Mouse (Mus musculus): ENCODE data around the gene Pkmyt1.
"Not testable (repeated sequence)": the region's sequence is repeated elsewhere in the genome, so short reads cannot be mapped to it uniquely, and the experiment has no call there.

The Pkmyt1 gene

GRCm38 (mm10) chr17:23746311-23746710 lies 20.2 kb downstream of the Pkmyt1 start:
- DNase-seq (ENCODE audit: extremely low read depth, insufficient read length, low spot score) = no peak

GRCm38 (mm10) chr17:23746767-23747166 lies 20.6 kb downstream of the Pkmyt1 start:
- no peak for DNase-seq (ENCODE audit: extremely low read depth, insufficient read length, low spot score)

GRCm38 (mm10) chr17:23747471-23747870 lies 21.3 kb downstream of the Pkmyt1 start:
- no peak for DNase-seq (ENCODE audit: extremely low read depth, insufficient read length, low spot score)

- DNase-seq (ENCODE audit: extremely low read depth, insufficient read length, low spot score) = no peak
Measured at GRCm38 (mm10) chr17:23748026-23748425, 21.9 kb downstream of the Pkmyt1 start.

GRCm38 (mm10) chr17:23748631-23749391 lies 22.7 kb downstream of the Pkmyt1 start:
- peak; percentile 57 for DNase-seq (ENCODE audit: extremely low read depth, insufficient read length, low spot score)

- no peak for DNase-seq (ENCODE audit: extremely low read depth, insufficient read length, low spot score)
Measured at GRCm38 (mm10) chr17:23749400-23750191, 23.5 kb downstream of the Pkmyt1 start.

GRCm38 (mm10) chr17:23755689-23756088 lies 29.6 kb downstream of the Pkmyt1 start:
- DNase-seq (ENCODE audit: extremely low read depth, insufficient read length, low spot score) = no peak

- DNase-seq (ENCODE audit: extremely low read depth, insufficient read length, low spot score) = peak; percentile 63
Measured at GRCm38 (mm10) chr17:23757581-23757980, 31.4 kb downstream of the Pkmyt1 start.

GRCm38 (mm10) chr17:23758801-23759200 lies 32.7 kb downstream of the Pkmyt1 start:
- DNase-seq (ENCODE audit: extremely low read depth, insufficient read length, low spot score) = no peak

- no peak for DNase-seq (ENCODE audit: extremely low read depth, insufficient read length, low spot score)
Measured at GRCm38 (mm10) chr17:23760231-23760630, 34.1 kb downstream of the Pkmyt1 start.

- DNase-seq (ENCODE audit: extremely low read depth, insufficient read length, low spot score) = no peak
Measured at GRCm38 (mm10) chr17:23761155-23761554, 35.0 kb downstream of the Pkmyt1 start.

GRCm38 (mm10) chr17:23762976-23763375 lies 36.8 kb downstream of the Pkmyt1 start:
- no peak for DNase-seq (ENCODE audit: extremely low read depth, insufficient read length, low spot score)

GRCm38 (mm10) chr17:23770493-23770892 lies 44.4 kb downstream of the Pkmyt1 start:
- DNase-seq (ENCODE audit: extremely low read depth, insufficient read length, low spot score) = no peak

GRCm38 (mm10) chr17:23770896-23771283 lies 44.8 kb downstream of the Pkmyt1 start:
- no peak for DNase-seq (ENCODE audit: extremely low read depth, insufficient read length, low spot score)

GRCm38 (mm10) chr17:23771284-23772218 lies 45.4 kb downstream of the Pkmyt1 start, which contains the start of gene Flywch1:
Gene Flywch1 (minus strand): TSS chr17:23771602.
- peak; percentile 94 for DNase-seq (ENCODE audit: extremely low read depth, insufficient read length, low spot score)

- DNase-seq (ENCODE audit: extremely low read depth, insufficient read length, low spot score) = not testable (repeated sequence)
Measured at GRCm38 (mm10) chr17:23772219-23772556, 46.1 kb downstream of the Pkmyt1 start.

- DNase-seq (ENCODE audit: extremely low read depth, insufficient read length, low spot score) = no peak
Measured at GRCm38 (mm10) chr17:23773676-23774075, 47.5 kb downstream of the Pkmyt1 start.

- peak; percentile 67 for DNase-seq (ENCODE audit: extremely low read depth, insufficient read length, low spot score)
Measured at GRCm38 (mm10) chr17:23774090-23774489, 48.0 kb downstream of the Pkmyt1 start.

- no peak for DNase-seq (ENCODE audit: extremely low read depth, insufficient read length, low spot score)
Measured at GRCm38 (mm10) chr17:23776216-23776615, 50.1 kb downstream of the Pkmyt1 start.

- no peak for DNase-seq (ENCODE audit: extremely low read depth, insufficient read length, low spot score)
Measured at GRCm38 (mm10) chr17:23777141-23777540, 51.0 kb downstream of the Pkmyt1 start.

GRCm38 (mm10) chr17:23778447-23778846 lies 52.3 kb downstream of the Pkmyt1 start:
- no peak for DNase-seq (ENCODE audit: extremely low read depth, insufficient read length, low spot score)
